Mouse (Mus musculus) right cerebral cortex, postnatal 36 days (tissue): Measurements from ENCODE around the gene Gdi1.

ENCODE experiments used
- DNase-seq, 2 experiments: peaks; one replicate each; pipeline ENCODE4 v3.0.0; 2022; ENCODE audit warnings: low spot score in 2 of 2, mixed read lengths in 1 of 2

The Gdi1 gene

DNA sequence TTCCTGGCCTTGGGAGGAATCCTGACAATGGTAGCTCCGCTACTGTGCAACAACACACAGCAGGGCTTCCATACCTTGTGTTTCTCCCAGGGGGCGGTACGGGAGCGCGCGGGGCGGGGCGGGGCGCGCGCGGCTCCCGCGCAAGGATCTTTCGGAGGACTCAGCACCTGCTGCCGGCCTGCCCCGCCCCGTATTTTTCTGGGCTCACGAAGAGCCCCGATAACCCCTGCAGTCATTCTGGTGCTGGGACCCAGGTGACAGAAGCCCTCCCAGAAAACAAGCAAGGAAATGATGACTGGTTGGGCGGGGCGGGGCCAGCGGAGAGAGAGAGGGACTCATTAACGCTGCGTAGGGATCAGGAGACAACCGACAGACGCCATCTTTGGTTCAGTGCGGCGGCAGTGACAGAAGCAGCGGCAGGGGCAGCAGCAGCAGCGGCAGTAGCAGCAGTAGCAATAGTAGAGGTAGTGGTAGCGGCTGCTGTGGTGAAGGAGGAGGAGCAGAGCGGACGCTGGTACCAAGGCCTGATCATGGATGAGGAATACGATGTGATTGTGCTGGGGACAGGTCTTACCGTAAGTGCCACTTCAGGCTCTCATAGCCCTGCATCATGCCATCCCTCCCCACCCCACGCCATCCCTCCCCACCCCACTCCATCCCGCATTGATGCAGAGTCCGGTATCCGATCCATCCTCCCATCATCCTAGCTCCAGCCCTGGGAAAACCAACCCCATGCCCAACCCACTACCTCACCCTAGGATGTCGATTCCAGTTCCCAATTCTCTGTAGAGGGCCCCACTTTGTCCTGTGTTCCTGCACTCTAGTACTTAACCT, at the start of gene Gdi1:
TSS of gene Gdi1 (plus strand) at position 132 of the 834 bp plus-strand sequence.
- peak; percentile 32 to 40 for DNase-seq

DNA sequence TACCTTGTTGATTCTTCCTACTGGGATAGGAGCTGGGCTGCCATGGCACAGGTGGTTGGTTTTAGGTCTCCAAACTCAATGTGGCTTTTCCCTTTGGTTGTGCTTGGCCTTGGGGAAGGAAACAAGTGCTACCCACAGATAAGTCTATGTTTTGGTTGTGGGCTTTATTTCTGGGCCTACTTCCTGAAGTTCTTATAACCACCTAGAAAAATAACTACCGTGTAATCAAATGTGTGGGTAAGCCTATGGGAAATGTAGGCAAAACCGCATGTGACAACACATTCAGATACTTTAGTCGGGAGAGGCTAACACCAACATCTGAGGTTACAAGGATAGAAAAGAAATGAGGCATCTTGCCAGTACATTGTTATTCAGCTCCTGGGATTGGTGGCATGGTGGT, 47.1 kb upstream of the Gdi1 start:
- no peak for DNase-seq

DNA sequence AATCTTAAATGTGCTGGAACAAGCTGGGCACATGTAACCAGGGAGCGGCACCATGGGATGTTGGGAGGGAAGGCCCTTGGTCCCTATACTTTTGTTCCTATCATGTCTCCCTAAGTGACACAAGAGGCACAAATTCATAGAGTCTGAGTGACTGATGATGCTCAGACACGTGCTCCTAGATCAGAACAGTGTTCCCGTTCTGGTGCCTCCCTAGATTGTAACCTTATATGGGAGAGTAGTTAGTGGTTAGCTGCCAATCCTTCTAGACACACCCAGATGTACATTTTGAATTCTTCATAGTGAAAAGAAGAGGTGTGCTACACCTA, 35.1 kb upstream of the Gdi1 start:
- DNase-seq, result peak in 1 of 2 experiments; percentile 10

DNA sequence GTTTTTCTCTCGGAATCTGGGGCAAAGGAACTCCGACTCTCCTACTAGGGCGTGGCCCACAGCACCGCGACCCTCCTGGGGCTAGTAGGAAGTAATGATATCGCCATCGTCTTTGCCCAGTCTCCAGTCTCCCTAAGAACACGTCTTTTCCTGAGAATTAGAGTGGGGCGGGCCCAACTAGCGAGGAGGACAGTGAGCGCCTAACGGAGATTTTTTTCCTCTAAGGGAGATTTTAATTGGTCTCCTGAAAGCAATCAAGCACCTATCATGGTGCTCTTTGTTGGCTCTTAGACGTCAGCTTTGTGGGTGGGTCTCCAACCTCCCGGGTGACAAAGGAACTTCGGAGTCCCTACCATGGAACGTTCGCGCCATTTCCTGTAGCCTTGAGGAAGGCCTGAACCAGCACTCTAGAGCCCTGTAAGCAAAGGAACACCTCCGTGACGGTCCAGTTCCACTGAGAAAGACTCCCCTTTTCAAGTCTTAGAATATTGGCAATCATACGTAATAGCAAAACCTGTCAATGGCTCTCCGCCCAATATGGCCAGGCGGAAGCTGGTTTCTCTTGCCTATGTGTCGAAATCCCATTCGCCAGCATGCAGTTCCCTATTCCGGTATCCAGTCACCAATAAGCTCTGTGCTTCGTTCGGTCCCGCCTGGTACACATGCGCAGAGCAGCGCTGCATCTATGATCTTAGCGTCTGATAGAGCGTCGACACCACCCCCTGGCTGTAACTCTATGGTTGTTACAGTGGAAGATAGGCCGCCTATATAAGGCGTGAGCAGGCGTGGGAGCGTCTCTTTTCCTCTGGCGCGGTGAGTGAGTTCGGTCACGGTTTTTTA, 34.5 kb upstream of the Gdi1 start, which contains the start of gene Rpl10:
TSS of gene Rpl10 (plus strand) at position 751 of the 840 bp plus-strand sequence.
- DNase-seq, result peak; percentile 87 to 93

DNA sequence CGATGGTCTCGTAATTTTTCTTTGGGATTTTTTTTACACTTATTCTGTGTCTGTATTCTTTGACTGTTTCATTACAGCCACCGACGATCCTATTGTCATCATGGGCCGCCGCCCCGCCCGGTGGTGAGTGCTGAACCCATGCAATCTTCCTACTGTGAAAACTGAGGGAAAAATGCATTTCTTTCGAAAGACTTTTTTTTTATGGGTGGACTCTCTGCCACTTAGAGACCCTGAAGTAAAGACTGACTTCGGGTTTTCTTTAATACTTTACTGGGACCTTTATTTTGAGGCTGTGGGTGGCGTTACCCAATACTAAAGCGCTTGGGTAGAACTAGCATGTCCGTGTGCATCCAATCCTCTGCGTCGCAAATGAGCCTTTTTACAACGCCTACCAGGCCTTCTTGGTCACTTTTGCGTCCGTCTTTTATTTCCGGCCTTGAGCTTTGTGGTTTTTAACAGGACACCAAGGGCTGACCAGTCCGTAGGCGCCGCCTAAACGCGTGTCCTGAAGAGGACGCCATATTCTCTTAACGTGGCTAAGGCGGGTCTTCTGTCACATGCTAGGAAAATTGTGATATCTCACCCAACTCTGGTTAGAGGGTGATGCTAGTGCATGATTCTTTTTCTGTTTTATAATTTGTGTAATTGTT, 33.8 kb upstream of the Gdi1 start:
- no peak for DNase-seq

DNA sequence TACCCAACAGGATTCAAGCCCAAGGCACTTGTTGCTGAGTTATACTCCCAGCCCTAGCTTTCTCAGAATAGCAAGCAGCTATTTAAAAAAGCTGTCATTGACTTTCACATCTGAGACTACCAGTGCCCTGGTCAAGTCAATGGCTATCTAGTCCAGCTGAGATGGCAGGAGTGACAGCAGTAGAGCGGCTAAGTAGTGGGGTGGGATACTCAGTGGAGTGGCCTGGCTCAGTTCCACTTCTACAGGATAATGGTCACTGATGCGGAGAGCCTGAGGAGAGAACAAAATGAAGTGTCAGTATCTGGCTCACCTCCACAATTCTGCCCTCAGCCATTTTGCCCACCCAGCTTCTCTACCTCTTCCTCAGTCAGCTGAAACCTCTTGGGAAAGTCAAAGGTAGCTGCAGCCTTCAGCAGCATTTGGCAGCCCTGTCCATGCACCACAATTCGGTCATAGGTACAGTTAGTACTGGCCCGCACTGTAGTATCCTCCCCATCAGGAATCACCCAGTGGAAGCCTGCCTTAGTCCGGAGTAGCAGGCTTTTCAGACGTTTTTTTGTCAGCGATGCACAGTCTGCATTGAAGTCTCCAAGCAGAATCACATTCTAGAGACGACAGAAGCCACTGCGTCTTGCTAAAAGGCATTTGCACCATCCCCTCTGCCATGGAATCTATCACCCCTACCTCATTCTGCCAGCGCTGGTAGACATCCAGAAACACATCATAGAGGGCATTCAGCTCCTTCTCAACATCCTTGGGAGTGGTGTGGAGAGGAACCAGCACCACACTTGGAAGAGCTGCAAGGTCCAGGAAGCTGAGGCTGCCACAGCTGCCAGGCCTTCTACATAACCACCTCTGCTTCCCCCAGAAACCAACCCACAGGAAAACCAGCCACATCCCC, 31.1 kb upstream of the Gdi1 start:
- DNase-seq, result no peak

DNA sequence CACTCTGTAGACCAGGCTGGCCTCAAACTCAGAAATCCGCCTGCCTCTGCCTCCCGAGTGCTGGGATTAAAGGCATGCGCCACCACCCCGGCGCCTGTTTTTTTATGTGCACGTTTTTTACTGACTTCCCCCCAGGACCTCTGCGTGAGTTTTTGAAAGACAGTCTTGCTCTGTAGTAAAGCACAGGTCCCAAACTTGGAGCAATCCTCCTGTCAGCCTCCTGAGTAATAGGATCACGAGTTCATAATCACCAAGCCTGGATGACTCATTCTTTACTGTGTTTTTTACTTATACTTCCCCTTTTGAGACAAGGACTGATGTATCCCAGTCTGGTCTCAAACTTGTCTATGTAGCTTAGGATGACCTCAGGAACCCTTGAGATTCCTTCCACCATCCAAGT, 26.9 kb upstream of the Gdi1 start:
- no peak for DNase-seq

DNA sequence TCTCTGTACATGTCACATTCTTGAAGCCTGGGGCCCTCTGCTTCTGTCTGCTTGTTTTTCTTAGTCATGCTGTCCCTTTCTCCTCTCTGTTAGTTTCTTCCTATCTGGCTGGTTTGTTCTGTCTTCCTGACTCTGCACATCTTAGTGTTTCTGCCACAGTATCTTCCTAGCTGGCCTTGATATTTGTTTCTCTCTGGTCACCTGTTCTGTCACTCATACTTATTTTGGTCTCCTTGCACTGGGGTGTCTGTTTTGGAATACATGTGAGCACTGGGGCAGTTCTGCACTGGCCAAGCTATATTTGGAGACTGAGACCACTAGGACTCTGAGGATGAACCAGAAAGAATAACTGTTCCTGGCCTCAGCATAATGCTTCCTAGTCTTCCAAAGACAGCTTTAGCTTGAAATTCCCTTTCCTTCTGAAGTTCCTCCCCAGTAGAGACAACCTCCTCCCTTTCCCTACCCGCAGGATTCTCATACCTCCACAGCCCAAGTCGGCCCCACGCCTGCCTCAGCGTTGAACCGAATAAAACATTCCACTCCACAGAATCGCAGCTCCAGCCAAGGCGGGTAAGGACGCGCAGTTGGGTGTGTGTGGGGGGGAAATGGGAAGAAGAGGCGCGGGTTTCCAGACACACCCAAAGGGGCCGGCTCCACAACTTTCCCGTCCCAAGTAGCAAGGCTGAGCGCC, 23.6 kb upstream of the Gdi1 start:
- no peak for DNase-seq

DNA sequence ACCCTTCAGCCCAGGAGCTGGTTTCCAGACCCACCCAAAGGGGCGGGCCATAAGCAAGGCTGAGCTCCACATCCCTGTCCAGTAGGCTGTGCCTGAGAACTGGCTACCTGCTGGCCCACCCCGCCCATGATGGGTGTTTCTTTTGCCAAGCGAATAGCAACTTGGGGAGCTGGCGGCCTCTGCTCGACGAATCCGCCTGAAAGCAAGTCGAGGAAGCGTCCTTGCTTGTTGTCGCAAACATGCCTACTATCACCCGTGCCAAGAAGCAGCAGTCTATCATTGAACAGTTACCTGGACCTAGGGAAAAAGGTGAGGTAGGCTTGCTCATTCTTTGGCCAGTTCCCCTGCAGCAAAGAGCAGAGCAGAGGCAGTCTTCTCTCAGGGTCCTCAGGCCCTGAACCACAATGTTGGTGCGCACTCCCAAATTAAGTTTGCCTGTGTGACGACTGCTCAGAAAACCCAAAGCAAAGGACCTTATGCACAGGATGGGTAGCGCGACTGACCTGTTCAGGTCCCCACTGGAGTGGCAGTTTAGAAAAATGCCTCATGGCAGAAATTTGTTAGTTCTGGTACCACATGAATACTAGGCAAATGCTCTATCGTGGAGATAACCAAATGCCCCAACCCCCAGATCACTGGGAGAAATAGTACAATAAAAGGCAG, 22.9 kb upstream of the Gdi1 start, which contains the start of the genes Taz and Dnase1l1:
TSS of gene Taz (plus strand) at position 181 of the 663 bp plus-strand sequence.
TSS of gene Dnase1l1 (minus strand) at position 606 of the 663 bp plus-strand sequence.
- DNase-seq, result peak; percentile 25 to 53

DNA sequence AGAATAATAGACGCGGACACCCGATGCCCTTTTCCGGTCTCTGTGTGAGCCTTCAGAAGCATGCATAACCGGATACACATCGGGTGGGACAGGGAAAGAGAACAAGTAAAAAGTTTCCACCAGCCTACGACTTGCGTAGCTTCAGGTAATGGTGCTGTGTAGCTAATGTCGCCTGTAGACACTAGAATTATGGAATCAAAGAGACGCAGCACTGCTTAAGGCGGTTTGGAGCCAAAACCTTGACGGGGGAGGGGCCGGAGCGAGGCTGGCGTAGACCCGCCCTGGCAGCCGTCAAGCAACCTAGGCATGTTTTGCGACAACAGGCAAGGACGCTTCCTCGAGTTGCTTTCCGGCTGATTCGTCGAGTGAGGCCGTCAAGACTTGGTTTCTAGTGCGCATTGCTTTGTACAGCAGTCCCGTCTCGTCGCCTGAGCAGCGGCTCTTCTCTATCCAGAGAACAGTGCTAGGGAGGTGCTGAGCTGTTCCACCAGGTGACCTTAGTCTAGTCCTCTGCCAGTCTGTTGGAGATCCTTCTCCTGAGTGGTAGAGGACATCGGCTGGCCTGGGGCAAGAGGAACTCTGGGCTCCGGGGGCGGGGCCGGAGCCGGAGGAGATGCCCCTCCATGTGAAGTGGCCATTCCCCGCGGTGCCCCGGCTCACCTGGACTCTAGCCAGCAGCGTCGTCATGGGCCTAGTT, 22.3 kb upstream of the Gdi1 start:
- DNase-seq, result peak; percentile 81 to 82

DNA sequence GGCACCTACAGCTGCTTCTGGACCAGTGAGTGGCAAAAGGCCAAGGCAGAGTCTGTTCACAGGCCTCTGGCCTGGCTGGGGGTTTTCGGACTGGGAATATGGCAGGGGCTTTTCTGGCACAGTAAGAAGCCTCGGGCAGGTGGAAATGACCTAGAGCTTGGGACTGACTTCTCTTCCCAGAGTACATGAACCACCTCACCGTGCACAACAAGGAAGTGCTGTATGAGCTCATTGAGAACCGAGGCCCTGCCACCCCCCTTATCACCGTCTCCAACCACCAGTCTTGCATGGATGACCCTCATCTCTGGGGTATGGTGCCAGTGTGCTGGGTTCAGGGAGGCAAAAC, 21.7 kb upstream of the Gdi1 start:
- no peak for DNase-seq

DNA sequence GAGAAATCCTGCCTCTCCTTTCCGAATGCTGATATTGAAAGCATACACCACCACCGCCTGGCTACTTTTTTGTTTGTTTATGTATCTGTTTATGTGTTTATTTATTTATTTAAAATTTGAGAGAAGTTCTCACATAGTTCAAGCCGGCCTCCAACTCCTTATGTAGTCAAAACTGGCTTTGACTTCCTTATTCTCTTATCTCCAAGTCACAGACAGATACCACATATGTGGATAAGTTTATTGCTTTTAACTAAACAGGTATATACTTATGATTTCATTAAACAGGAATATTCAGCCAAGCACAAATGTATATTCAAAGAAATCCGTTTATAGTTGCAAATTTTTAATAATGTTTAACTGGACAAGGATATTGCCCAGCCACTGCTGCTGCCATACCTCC, 11.4 kb upstream of the Gdi1 start:
- no peak for DNase-seq

DNA sequence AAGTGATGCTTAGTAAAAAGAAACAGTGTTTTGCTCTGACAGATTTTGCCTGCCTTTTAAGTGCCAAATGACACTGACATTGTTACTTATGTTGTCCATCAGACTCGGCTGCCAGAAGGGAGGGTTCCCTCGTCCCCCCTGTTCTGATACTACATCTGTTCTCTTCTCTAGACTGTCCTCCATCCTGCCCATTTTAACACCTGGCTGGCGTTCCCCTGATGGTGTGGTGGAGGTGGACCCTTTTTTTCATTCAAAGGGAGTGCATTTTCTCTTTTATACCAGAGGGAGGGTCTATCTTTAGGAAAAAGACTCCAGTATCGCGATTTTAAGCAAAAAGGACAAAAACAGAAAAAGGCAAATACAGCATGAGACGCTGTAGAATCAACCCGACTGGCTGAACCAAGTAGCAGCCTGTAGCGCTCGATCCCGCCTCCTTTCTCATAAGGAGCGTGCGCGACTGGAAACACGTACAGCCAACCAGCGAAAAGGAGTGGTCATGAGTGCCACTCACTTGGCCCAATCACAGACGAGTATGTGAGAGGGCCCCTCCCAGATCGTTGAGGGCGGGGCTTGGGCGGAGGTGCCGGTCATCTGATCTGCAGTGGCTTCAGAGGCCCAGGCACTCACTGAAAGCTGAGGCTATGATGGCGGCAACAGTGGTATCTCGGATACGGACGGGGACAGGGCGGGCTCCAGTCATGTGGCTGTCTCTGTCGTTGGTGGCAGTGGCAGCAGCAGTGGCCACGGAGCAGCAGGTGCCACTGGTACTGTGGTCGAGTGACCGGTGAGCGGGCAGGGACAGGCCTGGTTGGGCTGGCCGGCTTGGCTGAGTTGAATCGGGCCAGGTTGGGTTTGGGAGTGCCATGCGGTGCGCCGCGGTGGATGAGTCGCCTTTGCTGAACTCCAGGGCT, 8.0 kb upstream of the Gdi1 start, which contains the start of gene Atp6ap1:
TSS of gene Atp6ap1 (plus strand) at position 560 of the 911 bp plus-strand sequence.
- DNase-seq, result peak; percentile 92 to 95

DNA sequence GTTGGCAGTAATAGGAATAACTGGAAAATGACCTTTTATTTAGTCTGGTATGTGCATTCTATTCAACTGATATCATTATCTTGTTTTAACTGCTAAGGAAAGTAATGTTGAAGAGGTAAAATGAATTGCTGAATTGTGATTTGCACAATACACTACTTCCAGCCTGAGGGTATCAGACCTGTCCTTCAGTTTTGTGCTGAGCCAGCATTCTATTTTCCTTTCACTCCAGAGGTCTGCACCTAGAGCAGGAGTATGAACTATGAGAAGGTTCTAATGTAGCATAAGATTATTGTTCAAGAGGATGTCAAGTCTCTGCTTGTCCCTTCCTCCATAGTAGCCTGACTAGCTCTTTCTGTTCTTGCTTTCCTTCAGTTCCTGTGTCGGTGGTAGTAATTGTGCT, 6.5 kb upstream of the Gdi1 start:
- DNase-seq, result no peak

DNA sequence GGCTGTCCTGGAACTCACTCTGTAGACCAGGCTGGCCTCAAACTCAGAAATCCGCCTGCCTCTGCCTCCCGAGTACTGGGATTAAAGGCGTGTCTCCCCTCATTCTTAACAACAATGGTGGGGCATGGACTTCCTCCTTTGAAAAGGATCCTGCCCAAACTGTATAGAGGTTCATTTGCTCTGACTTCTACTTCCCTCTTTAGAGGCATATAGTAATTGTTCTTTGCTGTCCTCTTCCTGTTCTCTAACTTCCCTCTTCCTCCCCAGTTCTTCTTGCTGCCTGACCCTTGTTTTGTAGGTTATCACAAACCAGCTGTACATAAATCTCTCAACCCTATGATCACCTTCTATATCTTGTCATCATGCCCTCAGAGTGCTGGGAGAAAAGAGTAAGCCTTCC, 5.1 kb upstream of the Gdi1 start:
- no peak for DNase-seq

DNA sequence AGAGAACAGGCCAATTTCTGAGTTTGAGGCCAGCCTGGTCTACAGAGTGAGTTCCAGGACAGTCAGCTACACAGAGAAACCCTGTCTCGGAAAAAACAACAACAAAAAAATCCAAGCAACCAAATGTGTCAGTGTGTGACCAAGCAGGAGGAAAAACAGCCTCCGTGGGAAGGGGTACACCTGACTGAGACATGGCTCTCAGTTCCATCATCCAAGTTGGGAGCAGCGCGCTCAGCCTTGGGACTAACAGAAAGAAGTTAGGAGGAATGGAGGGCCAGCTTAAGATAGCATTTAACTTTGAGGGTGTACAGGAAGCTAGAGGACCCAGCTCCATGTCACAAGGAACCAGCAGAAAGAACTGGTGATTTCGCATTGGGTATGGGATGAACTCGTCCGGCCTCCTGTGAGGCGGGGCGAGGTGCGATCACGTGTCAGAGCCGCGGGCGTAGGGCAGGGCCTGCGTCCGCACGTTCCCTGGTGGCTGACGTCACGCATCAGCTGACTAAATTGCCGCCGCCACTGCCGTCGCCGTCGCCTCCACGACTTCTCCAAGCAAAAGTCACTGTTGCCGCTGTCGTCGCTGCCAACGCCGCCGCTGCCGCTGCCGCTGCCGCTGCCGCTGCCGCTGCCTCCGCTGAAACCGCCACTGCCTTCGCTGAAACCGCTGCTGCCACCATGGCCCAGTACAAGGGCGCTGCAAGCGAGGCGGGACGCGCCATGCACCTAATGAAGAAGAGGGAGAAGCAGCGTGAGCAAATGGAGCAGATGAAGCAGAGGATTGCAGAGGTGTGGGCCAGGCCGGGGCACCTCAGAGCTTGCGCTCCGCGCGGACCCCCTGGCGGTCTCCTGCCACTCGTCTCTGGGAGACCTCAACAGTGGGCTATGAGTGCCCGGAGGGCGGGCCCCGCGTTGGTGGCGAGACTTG, 8.0 kb downstream of the Gdi1 start, which contains the start of gene Fam50a:
TSS of gene Fam50a (plus strand) at position 494 of the 925 bp plus-strand sequence.
- DNase-seq, result peak; percentile 85 to 90

DNA sequence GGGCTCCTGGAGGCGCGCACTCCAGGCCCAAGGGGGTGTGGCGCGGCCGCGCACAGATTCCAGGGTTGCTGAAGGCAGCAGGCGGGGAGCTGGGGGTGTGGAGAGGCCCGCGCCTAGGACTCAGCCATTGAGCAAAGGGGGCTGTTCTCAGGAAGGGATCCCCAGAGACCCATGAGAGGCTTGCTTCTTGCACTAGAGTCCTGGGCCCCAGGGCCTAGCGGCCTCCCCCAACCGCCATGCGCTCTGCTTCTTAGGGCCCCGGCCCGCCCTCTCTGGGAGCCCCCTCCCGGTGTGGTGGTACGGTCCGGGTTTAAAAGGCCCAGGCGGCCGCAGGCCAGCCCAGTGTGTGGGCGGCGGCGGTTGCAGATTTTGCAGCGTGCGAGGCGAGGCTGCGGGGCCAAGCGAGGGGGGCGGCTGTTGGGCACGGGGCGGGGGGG, 23.9 kb downstream of the Gdi1 start, which contains the start of gene Plxna3:
TSS of gene Plxna3 (plus strand) at position 342 of the 437 bp plus-strand sequence.
- DNase-seq, result peak in 1 of 2 experiments; percentile 36
